Comparison of ENCODE assay signal across 16 mouse cellular contexts in the genomic region with DNA sequence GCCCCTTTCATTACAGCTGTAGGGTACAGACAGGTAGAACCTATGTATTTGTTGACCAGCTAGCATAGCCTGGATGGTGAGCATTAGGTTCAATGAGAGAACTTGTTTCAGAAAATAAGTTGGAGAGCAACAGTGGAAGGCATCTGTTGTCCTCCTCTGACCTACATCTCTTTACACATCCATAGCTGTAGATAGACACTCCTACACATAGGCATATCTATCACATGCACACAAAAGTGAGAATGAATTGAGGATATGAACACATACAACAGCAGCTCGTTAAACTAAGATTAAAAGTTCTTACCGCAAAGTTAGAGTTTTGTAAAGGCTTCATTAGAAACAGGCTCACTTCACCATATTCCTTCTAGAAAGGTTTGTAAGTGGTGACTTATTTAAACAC.
"Had no signal": no experiment of that assay in that cellular context is flagged by ENCODE, and none has a peak within 500 bp of the region (broad histone marks: within the 10 kb centered on the region; RNA-seq: fewer than 3 reads in every experiment).

No protein-coding gene starts in this region.

- H3K27ac ChIP-seq: lung, embryonic 15.5 days; macrophage; midbrain, embryonic 13.5 days; midbrain, embryonic 15.5 days; neural tube, embryonic 12.5 days had no signal

- H3K4me1 ChIP-seq: megakaryocyte, embryonic 14.5 days; midbrain, embryonic 13.5 days; midbrain, embryonic 15.5 days; neural tube, embryonic 12.5 days had no signal

- H3K4me3 ChIP-seq: lung, embryonic 15.5 days; megakaryocyte, embryonic 14.5 days; midbrain, embryonic 13.5 days; midbrain, embryonic 15.5 days; neural tube, embryonic 12.5 days had no signal

- H3K27me3 ChIP-seq: lung, embryonic 15.5 days; megakaryocyte, embryonic 14.5 days; midbrain, embryonic 13.5 days; midbrain, embryonic 15.5 days; neural tube, embryonic 12.5 days had no signal

- H3K36me3 ChIP-seq: lung, embryonic 15.5 days; midbrain, embryonic 13.5 days; midbrain, embryonic 15.5 days; neural tube, embryonic 12.5 days had no signal

- H3K4me2 ChIP-seq: lung, embryonic 15.5 days; midbrain, embryonic 11.5 days; midbrain, embryonic 13.5 days; midbrain, embryonic 15.5 days; neural tube, embryonic 12.5 days had no signal

- H3K9me3 ChIP-seq: lung, embryonic 15.5 days; megakaryocyte, embryonic 14.5 days; midbrain, embryonic 13.5 days; midbrain, embryonic 15.5 days; neural tube, embryonic 12.5 days had no signal

- DNase-seq: liver, postnatal 0 days; lung, adult 2 months; lung, postnatal 14 days; lung, postnatal 36 days; right cerebral cortex, postnatal 14 days; thymus, adult 2 months; thymus, postnatal 25 days; thymus, postnatal 4 days had no signal

- H3K9ac ChIP-seq: liver, postnatal 0 days; lung, embryonic 15.5 days; midbrain, embryonic 13.5 days; midbrain, embryonic 15.5 days; neural tube, embryonic 12.5 days had no signal

- ATAC-seq: liver, postnatal 0 days; lung, postnatal 0 days; midbrain, embryonic 13.5 days; midbrain, embryonic 15.5 days had no signal
